Mouse (Mus musculus): ENCODE data around the gene Ntmt1. TPM values are rescaled to one million over a fixed set of nuclear protein-coding genes. Genes with fewer than 3 reads are reported as not detected.

Ntmt1 gene
- polyA plus RNA-seq, 1 experiment from 2014 or later, result 102 TPM

DNA sequence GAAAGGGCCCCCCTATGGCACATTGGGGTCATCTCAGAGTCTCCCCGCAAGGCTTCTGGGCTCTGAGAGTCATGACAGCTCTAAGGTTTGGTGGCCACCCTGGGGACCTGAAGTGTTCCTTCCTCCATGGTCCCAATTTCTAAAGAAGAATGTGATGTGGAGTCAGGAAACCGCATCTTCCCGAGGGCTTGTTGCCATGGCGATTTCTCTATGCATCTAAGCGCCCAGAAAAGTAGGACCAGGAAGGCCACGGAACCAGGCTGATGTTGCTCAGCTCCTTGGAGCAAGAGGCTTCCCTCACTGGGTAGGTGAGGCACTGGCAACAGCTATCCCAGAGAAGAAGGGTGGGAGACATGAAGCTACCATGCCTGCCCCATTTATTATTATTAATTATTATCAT is 49.5 kb downstream of the Ntmt1 start:
- Histone ChIP-seq H3K9ac (ENCODE audit: low read length) (no peak overlapping the region), H3K4me1 (replicated peaks; ENCODE audit: control insufficient read depth, insufficient read depth, low read length) (0 out of 2 replicates have a peak, but pooled peaks cover 5% of the 10 kb centered on the region), H3K27ac (ENCODE audit: low read depth, low read length) (no peak overlapping the region), H3K4me3 (ENCODE audit: low read depth, low read length) (no peak overlapping the region), H3K27me3 (ENCODE audit: control insufficient read depth, insufficient read depth, low read length) (no peaks in the 10 kb centered on the region), H3K9me3 (ENCODE audit: control insufficient read depth, low read length) (no peaks in the 10 kb centered on the region), H3K36me3 (ENCODE audit: control insufficient read depth, insufficient read depth, low read length) (no peaks in the 10 kb centered on the region), H3K4me2 (ENCODE audit: low read depth, low read length, severe bottlenecking) (no peak overlapping the region)
- DNase-seq (ENCODE audit: low spot score) (no peak), ATAC-seq (replicated peaks; ENCODE audit: low FRiP score) (no peak)
- 86% methylated on average over 6 of the region's 6 CpGs for whole genome bisulfite sequencing

DNA sequence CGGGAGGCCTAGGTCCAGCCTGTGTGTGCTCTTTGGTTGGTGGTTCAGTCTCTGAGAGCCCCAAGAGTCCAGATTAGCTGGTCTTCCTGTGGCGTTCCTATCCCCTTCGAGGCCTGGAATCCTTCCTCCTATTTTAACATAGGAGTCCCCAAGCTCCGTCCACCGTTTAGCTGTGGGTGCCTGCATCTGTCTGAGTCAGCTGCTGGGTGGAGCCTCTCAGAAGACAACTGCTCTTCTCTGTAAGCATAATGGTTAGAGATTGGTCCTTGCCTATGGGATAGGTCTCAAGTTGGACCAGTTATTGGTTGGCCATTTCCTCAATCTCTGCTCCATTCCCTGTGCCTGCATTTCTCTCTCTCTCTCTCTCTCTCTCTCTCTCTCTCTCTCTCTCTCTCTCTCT is 52.2 kb downstream of the Ntmt1 start:
- peaks cover 3% of the 10 kb centered on the region; the same call in 1 of the 2 replicates for H3K4me1 ChIP-seq (replicated peaks; ENCODE audit: control insufficient read depth, insufficient read depth, low read length)
- ATAC-seq (replicated peaks; ENCODE audit: low FRiP score), result no peak
- no peak overlapping the region for H3K9ac ChIP-seq (ENCODE audit: low read length)

DNA sequence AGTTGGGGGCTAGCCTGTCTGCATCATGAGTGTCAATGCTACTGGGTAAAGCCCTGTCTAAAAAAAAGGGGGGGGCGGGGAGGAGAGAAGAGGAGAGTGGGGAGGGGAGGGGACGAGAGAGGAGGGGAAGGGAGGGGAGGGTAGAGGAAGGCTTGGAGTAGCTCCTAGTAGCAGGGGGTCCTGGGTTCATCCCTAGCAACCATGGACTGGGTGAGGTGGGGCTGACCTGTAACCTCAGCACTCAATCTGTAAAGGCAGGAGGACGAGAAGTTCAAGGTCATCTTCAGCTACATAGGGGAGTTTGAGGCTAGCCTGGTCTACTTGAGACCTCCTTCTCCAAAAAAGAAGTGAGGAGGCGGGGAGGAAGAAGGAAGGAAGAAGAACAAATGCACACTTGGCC is 54.5 kb downstream of the Ntmt1 start:
- H3K27me3 ChIP-seq (ENCODE audit: control insufficient read depth, insufficient read depth, low read length), result peaks cover 8% of the 10 kb centered on the region
- ATAC-seq (replicated peaks; ENCODE audit: low FRiP score), result no peak
- H3K4me1 ChIP-seq (replicated peaks; ENCODE audit: control insufficient read depth, insufficient read depth, low read length), result peaks cover 6% of the 10 kb centered on the region; the same call in 1 of the 2 replicates
- H3K36me3 ChIP-seq (ENCODE audit: control insufficient read depth, insufficient read depth, low read length), result no peaks in the 10 kb centered on the region
- no peak for DNase-seq (ENCODE audit: low spot score)
- H3K4me3 ChIP-seq (ENCODE audit: low read depth, low read length), result no peak overlapping the region
- no peak overlapping the region for H3K27ac ChIP-seq (ENCODE audit: low read depth, low read length)
- WGBS, result 63% methylated on average over 4 of the region's 4 CpGs
- no peaks in the 10 kb centered on the region for H3K9me3 ChIP-seq (ENCODE audit: control insufficient read depth, low read length)
- H3K4me2 ChIP-seq (ENCODE audit: low read depth, low read length, severe bottlenecking), result no peak overlapping the region
- H3K9ac ChIP-seq (ENCODE audit: low read length), result no peak overlapping the region

More for the DNA sequence above, 52.2 kb downstream of the Ntmt1 start:
- no peak overlapping the region for H3K27ac ChIP-seq (ENCODE audit: low read depth, low read length)
- WGBS, result 88% methylated on average over 5 of the region's 5 CpGs
- H3K4me3 ChIP-seq (ENCODE audit: low read depth, low read length), result no peak overlapping the region
- no peak overlapping the region for H3K4me2 ChIP-seq (ENCODE audit: low read depth, low read length, severe bottlenecking)
- H3K27me3 ChIP-seq (ENCODE audit: control insufficient read depth, insufficient read depth, low read length), result peaks cover 6% of the 10 kb centered on the region
- no peaks in the 10 kb centered on the region for H3K9me3 ChIP-seq (ENCODE audit: control insufficient read depth, low read length)
- DNase-seq (ENCODE audit: low spot score), result no peak
- H3K36me3 ChIP-seq (ENCODE audit: control insufficient read depth, insufficient read depth, low read length), result no peaks in the 10 kb centered on the region

GRCm38 (mm10) chr2:30863574-30863973 is 55.9 kb downstream of the Ntmt1 start:
- Histone ChIP-seq H3K4me1 (replicated peaks; ENCODE audit: control insufficient read depth, insufficient read depth, low read length) (peaks cover 6% of the 10 kb centered on the region; the same call in 1 of the 2 replicates), H3K4me3 (ENCODE audit: low read depth, low read length) (no peak overlapping the region), H3K27ac (ENCODE audit: low read depth, low read length) (no peak overlapping the region), H3K27me3 (ENCODE audit: control insufficient read depth, insufficient read depth, low read length) (peaks cover 8% of the 10 kb centered on the region), H3K4me2 (ENCODE audit: low read depth, low read length, severe bottlenecking) (no peak overlapping the region), H3K36me3 (ENCODE audit: control insufficient read depth, insufficient read depth, low read length) (no peaks in the 10 kb centered on the region), H3K9me3 (ENCODE audit: control insufficient read depth, low read length) (no peaks in the 10 kb centered on the region), H3K9ac (ENCODE audit: low read length) (no peak overlapping the region)
- DNase-seq (ENCODE audit: low spot score) (no peak), ATAC-seq (replicated peaks; ENCODE audit: low FRiP score) (no peak)
- 88% methylated on average over 9 of the region's 9 CpGs for WGBS

- Histone ChIP-seq H3K4me3 (ENCODE audit: low read depth, low read length) (peak overlapping the region; percentile 17; the same call in 1 of the 2 replicates), H3K27ac (ENCODE audit: low read depth, low read length) (no peak overlapping the region), H3K9ac (ENCODE audit: low read length) (peak overlapping the region; percentile 32; the same call in 1 of the 2 replicates), H3K4me1 (replicated peaks; ENCODE audit: control insufficient read depth, insufficient read depth, low read length) (peaks cover 6% of the 10 kb centered on the region; the same call in 1 of the 2 replicates), H3K4me2 (ENCODE audit: low read depth, low read length, severe bottlenecking) (peak overlapping the region; percentile 43; the same call in 1 of the 2 replicates), H3K36me3 (ENCODE audit: control insufficient read depth, insufficient read depth, low read length) (no peaks in the 10 kb centered on the region), H3K9me3 (ENCODE audit: control insufficient read depth, low read length) (no peaks in the 10 kb centered on the region), H3K27me3 (ENCODE audit: control insufficient read depth, insufficient read depth, low read length) (peaks cover 8% of the 10 kb centered on the region)
- ATAC-seq (replicated peaks; ENCODE audit: low FRiP score) (no peak), DNase-seq (ENCODE audit: low spot score) (no peak)
- 3% methylated on average over 35 of the region's 35 CpGs for WGBS
Measured at GRCm38 (mm10) chr2:30864968-30865381, 57.3 kb downstream of the Ntmt1 start.

DNA sequence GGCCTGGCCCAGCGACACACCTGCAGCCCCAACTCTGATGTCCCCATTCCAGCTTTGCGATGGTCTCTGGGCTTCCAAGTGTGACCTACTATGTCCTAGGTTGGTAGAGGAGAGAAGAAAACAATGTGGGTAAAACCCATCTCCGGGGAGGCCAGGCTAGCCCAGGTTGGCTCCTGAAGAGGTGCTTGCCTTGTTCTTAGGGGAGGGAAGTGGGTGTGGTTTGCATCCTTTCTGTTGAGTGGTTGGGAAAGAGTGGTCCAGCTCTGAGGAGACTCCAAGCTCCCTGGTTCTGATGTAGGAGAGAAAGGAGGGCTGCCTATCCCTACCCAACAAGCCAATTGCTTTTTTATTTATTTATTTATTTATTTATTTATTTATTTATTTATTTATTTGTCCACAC is 57.8 kb downstream of the Ntmt1 start:
- no peak for DNase-seq (ENCODE audit: low spot score)
- peaks cover 6% of the 10 kb centered on the region; the same call in 1 of the 2 replicates for H3K4me1 ChIP-seq (replicated peaks; ENCODE audit: control insufficient read depth, insufficient read depth, low read length)
- no peak overlapping the region for H3K4me3 ChIP-seq (ENCODE audit: low read depth, low read length)
- ATAC-seq (replicated peaks; ENCODE audit: low FRiP score), result no peak
- H3K36me3 ChIP-seq (ENCODE audit: control insufficient read depth, insufficient read depth, low read length), result no peaks in the 10 kb centered on the region
- WGBS, result 57% methylated on average over 3 of the region's 3 CpGs
- no peaks in the 10 kb centered on the region for H3K9me3 ChIP-seq (ENCODE audit: control insufficient read depth, low read length)
- no peak overlapping the region for H3K27ac ChIP-seq (ENCODE audit: low read depth, low read length)
- H3K27me3 ChIP-seq (ENCODE audit: control insufficient read depth, insufficient read depth, low read length), result peaks cover 8% of the 10 kb centered on the region
- H3K4me2 ChIP-seq (ENCODE audit: low read depth, low read length, severe bottlenecking), result peak overlapping the region; percentile 43; the same call in 1 of the 2 replicates
- no peak overlapping the region for H3K9ac ChIP-seq (ENCODE audit: low read length)

GRCm38 (mm10) chr2:30870863-30871262 is 63.2 kb downstream of the Ntmt1 start:
- Histone ChIP-seq H3K36me3 (ENCODE audit: control insufficient read depth, insufficient read depth, low read length) (no peaks in the 10 kb centered on the region), H3K4me1 (replicated peaks; ENCODE audit: control insufficient read depth, insufficient read depth, low read length) (0 out of 2 replicates have a peak, but pooled peaks cover under 1% of the 10 kb centered on the region)

More at GRCm38 (mm10) chr2:30870863-30871262, 63.2 kb downstream of the Ntmt1 start:
- DNase-seq (ENCODE audit: low spot score) (no peak), ATAC-seq (replicated peaks; ENCODE audit: low FRiP score) (no peak)
- Histone ChIP-seq H3K27ac (ENCODE audit: low read depth, low read length) (no peak overlapping the region), H3K4me2 (ENCODE audit: low read depth, low read length, severe bottlenecking) (no peak overlapping the region), H3K4me3 (ENCODE audit: low read depth, low read length) (no peak overlapping the region), H3K9ac (ENCODE audit: low read length) (no peak overlapping the region), H3K9me3 (ENCODE audit: control insufficient read depth, low read length) (no peaks in the 10 kb centered on the region), H3K27me3 (ENCODE audit: control insufficient read depth, insufficient read depth, low read length) (no peaks in the 10 kb centered on the region)
- WGBS, result 76% methylated on average over 8 of the region's 8 CpGs

Other genes with a start within 250 kb of the Ntmt1 start
- 0.57 and 0.71 TPM in 2 replicates for gene Cstad, start 212.8 kb upstream of the Ntmt1 start, polyA plus RNA-seq (2014; fragmentation: Nextera tagmentation; extraction: Ambion mirVana)
- 4.2 and 4.6 TPM in 2 replicates for gene 1700001O22Rik, start 4.2 kb upstream of the Ntmt1 start, polyA plus RNA-seq (2014; fragmentation: Nextera tagmentation; extraction: Ambion mirVana)
- gene Asb6, start 22.5 kb downstream of the Ntmt1 start, polyA plus RNA-seq (2014; fragmentation: Nextera tagmentation; extraction: Ambion mirVana), result 41.9 and 42.5 TPM in 2 replicates
- gene Prrx2, start 27.1 kb downstream of the Ntmt1 start, polyA plus RNA-seq (2014; fragmentation: Nextera tagmentation; extraction: Ambion mirVana), result 30.8 and 33.6 TPM in 2 replicates
- gene Ptges, start 122.0 kb downstream of the Ntmt1 start, polyA plus RNA-seq (2014; fragmentation: Nextera tagmentation; extraction: Ambion mirVana), result 4.2 and 5.5 TPM in 2 replicates
- gene Tor1b, start 145.1 kb downstream of the Ntmt1 start, polyA plus RNA-seq (2014; fragmentation: Nextera tagmentation; extraction: Ambion mirVana), result 24.9 and 25.7 TPM in 2 replicates
- gene Tor1a, start 160.1 kb downstream of the Ntmt1 start, polyA plus RNA-seq (2014; fragmentation: Nextera tagmentation; extraction: Ambion mirVana), result 85.1 and 95.9 TPM in 2 replicates
- gene BC005624, start 174.4 kb downstream of the Ntmt1 start, polyA plus RNA-seq (2014; fragmentation: Nextera tagmentation; extraction: Ambion mirVana), result 59.7 and 63.6 TPM in 2 replicates
- 17.7 and 21.3 TPM in 2 replicates for gene Usp20, start 174.5 kb downstream of the Ntmt1 start, polyA plus RNA-seq (2014; fragmentation: Nextera tagmentation; extraction: Ambion mirVana)

All from forebrain, embryonic 11.5 days (tissue).